Mouse (Mus musculus) MEL (cell line): ENCODE data around the gene Lima1. TPM values are rescaled to one million over a fixed set of nuclear protein-coding genes. Genes with fewer than 3 reads are reported as not detected.
A peak's percentile ranks its signal among the peaks of the same experiment; 100 is the strongest.

ENCODE experiments used
- BHLHE40 ChIP-seq: IDR thresholded peaks from 2 replicates; pipeline ENCODE4 v1.6.1; 2012; ENCODE audit warnings: low read depth, mild to moderate bottlenecking, inconsistent platforms, low read length, improper control_type of control experiment, borderline replicate concordance
- CHD1 ChIP-seq: IDR thresholded peaks from 2 replicates; pipeline ENCODE4 v1.6.1; 2012; ENCODE audit warnings: low read depth, mild to moderate bottlenecking, inconsistent platforms, low read length, improper control_type of control experiment
- CTCF ChIP-seq, 3 experiments: IDR thresholded peaks in 2 of 3; conservative IDR thresholded peaks in 1 of 3; 2 replicates each; pipeline ENCODE4 v1.5.1; 2011 to 2012; ENCODE audit warnings: low read length in 3 of 3, low read depth in 2 of 3, mild to moderate bottlenecking in 2 of 3, improper control_type of control experiment in 1 of 3, inconsistent platforms in 1 of 3, mixed read lengths in 1 of 3, moderate library complexity in 1 of 3; ENCODE audit not compliant: control insufficient read depth in 1 of 3, insufficient read depth in 1 of 3, poor library complexity in 1 of 3, severe bottlenecking in 1 of 3
- E2F4 ChIP-seq: IDR thresholded peaks from 2 replicates; pipeline ENCODE4 v1.6.1; 2011; ENCODE audit warnings: low read depth, low read length, improper control_type of control experiment, borderline replicate concordance
- ELF1 ChIP-seq: IDR thresholded peaks from 2 replicates; pipeline ENCODE4 v1.6.1; 2014; ENCODE audit warnings: low read depth, mild to moderate bottlenecking, inconsistent platforms, low read length, improper control_type of control experiment, moderate library complexity
- ETS1 ChIP-seq: IDR thresholded peaks from 2 replicates; pipeline ENCODE4 v1.6.1; 2012; ENCODE audit warnings: low read depth, mild to moderate bottlenecking, inconsistent platforms, low read length, improper control_type of control experiment, moderate library complexity
- GATA1 ChIP-seq: IDR thresholded peaks from 2 replicates; pipeline ENCODE4 v1.6.1; 2011; ENCODE audit warnings: low read depth, low read length, improper control_type of control experiment
- MAFK ChIP-seq: IDR thresholded peaks from 2 replicates; pipeline ENCODE4 v1.6.1; 2011; ENCODE audit warnings: low read depth, mild to moderate bottlenecking, low read length, improper control_type of control experiment, borderline replicate concordance
- MAX ChIP-seq: IDR thresholded peaks from 2 replicates; pipeline ENCODE4 v1.6.1; 2011; ENCODE audit warnings: low read length, improper control_type of control experiment
- MAZ ChIP-seq: IDR thresholded peaks from 2 replicates; pipeline ENCODE4 v1.6.1; 2012; ENCODE audit warnings: low read depth, mild to moderate bottlenecking, inconsistent platforms, low read length, improper control_type of control experiment
- MEF2A ChIP-seq: IDR thresholded peaks from 2 replicates; pipeline ENCODE4 v1.6.1; 2014; ENCODE audit warnings: low read depth, mild to moderate bottlenecking, inconsistent platforms, low read length, improper control_type of control experiment; ENCODE audit not compliant: poor library complexity, insufficient replicate concordance, severe bottlenecking; ENCODE audit errors: extremely low read depth
- MYB ChIP-seq: IDR thresholded peaks from 2 replicates; pipeline ENCODE4 v1.6.1; 2011; ENCODE audit warnings: mild to moderate bottlenecking, low read depth, low read length, improper control_type of control experiment
- MYC ChIP-seq: IDR thresholded peaks from 2 replicates; pipeline ENCODE4 v1.6.1; 2011; ENCODE audit warnings: low read depth, mild to moderate bottlenecking, low read length, improper control_type of control experiment, moderate library complexity
- NELFE ChIP-seq: IDR thresholded peaks from 2 replicates; pipeline ENCODE4 v1.6.1; 2011; ENCODE audit warnings: low read depth, low read length, improper control_type of control experiment
- NRF1 ChIP-seq: IDR thresholded peaks from 2 replicates; pipeline ENCODE4 v1.6.1; 2014; ENCODE audit warnings: low read depth, mild to moderate bottlenecking, inconsistent platforms, low read length, improper control_type of control experiment, moderate library complexity; ENCODE audit not compliant: poor library complexity, insufficient read depth, severe bottlenecking
- POLR2A ChIP-seq, 2 experiments: IDR thresholded peaks; 2 replicates each; pipeline ENCODE4 v1.6.1; 2011 to 2012; ENCODE audit warnings: low read length in 2 of 2, mild to moderate bottlenecking in 2 of 2, control low read depth in 1 of 2, improper control_type of control experiment in 1 of 2, low read depth in 1 of 2, moderate library complexity in 1 of 2; ENCODE audit not compliant: control insufficient read depth in 1 of 2, insufficient read depth in 1 of 2, poor library complexity in 1 of 2
- POLR2AphosphoS2 ChIP-seq: IDR thresholded peaks from 2 replicates; pipeline ENCODE4 v1.6.1; 2011; ENCODE audit warnings: low read length, improper control_type of control experiment
- RAD21 ChIP-seq: IDR thresholded peaks from 2 replicates; pipeline ENCODE4 v1.6.1; 2011; ENCODE audit warnings: mild to moderate bottlenecking, low read depth, low read length, improper control_type of control experiment
- SIN3A ChIP-seq: IDR thresholded peaks from 2 replicates; pipeline ENCODE4 v1.6.1; 2012; ENCODE audit warnings: low read length, improper control_type of control experiment, inconsistent platforms
- SMC3 ChIP-seq: IDR thresholded peaks from 2 replicates; pipeline ENCODE4 v1.6.1; 2011; ENCODE audit warnings: low read depth, low read length, improper control_type of control experiment
- TBP ChIP-seq: IDR thresholded peaks from 2 replicates; pipeline ENCODE4 v1.8.0; 2011; ENCODE audit warnings: low read depth, low read length, improper control_type of control experiment
- UBTF ChIP-seq: IDR thresholded peaks from 2 replicates; pipeline ENCODE4 v1.6.1; 2012; ENCODE audit warnings: low read depth, mild to moderate bottlenecking, inconsistent platforms, low read length, improper control_type of control experiment, moderate library complexity, borderline replicate concordance; ENCODE audit not compliant: insufficient read depth
- USF1 ChIP-seq: IDR thresholded peaks from 2 replicates; pipeline ENCODE4 v1.6.1; 2014; ENCODE audit warnings: low read depth, mild to moderate bottlenecking, inconsistent platforms, low read length, improper control_type of control experiment, moderate library complexity
- ZMIZ1 ChIP-seq: IDR thresholded peaks from 2 replicates; pipeline ENCODE4 v1.6.1; 2012; ENCODE audit warnings: low read depth, mild to moderate bottlenecking, inconsistent platforms, low read length, improper control_type of control experiment, moderate library complexity
- ZNF384 ChIP-seq: IDR thresholded peaks from 2 replicates; pipeline ENCODE4 v1.6.1; 2012; ENCODE audit warnings: low read depth, mild to moderate bottlenecking, inconsistent platforms, low read length, improper control_type of control experiment
- polyA plus RNA-seq, 2 experiments: library from polyadenylated mRNA; stranded (reverse) in 1 of 2; unstranded in 1 of 2; fragments of >175 nt in 1 of 2; fragments of >200 nt in 1 of 2; gene quantifications; 2 replicates each; pipeline versions ENCODE4 v1.2.1 to v1.2.4; 2012; ENCODE audit warnings: low replicate concordance in 2 of 2, low read depth in 1 of 2; ENCODE audit not compliant: insufficient read length in 2 of 2, insufficient read depth in 1 of 2, missing spikeins in 1 of 2
- total RNA-seq: library from RNA; depleted of rRNA; stranded (reverse); fragments of 300-350 nt; gene quantifications from 2 replicates; pipeline ENCODE4 v1.2.3, GENCODE M21; 2012

Lima1 gene
- total and polyA plus RNA-seq, 3 experiments, result 1.1 to 7.9 TPM; not detected in 1

GRCm38 (mm10) chr15:99772277-99772880, 102.9 kb downstream of the Lima1 start (continued):
- no peak for TF ChIP-seq MYB
- TF ChIP-seq MYC, result no peak
- peak; percentile 88 to 97 for TF ChIP-seq POLR2A (IDR thresholded peaks at IDR 0.05; ENCODE audit: control insufficient read depth in 1 of 2, insufficient read depth in 1 of 2, low read depth in 1 of 2, low read length in 2 of 2, poor library complexity in 1 of 2)
- peak; percentile 87 for TF ChIP-seq NELFE
- TF ChIP-seq TBP, result peak; percentile 65; the same call in 1 of the 2 replicates
- TF ChIP-seq CHD1, result no peak
- TF ChIP-seq CTCF (IDR thresholded peaks at IDR 0.05 in 2 of 3, conservative IDR thresholded peaks at IDR 0.05 in 1 of 3; ENCODE audit: control insufficient read depth in 1 of 3, insufficient read depth in 1 of 3, low read depth in 2 of 3, low read length in 3 of 3, poor library complexity in 1 of 3, severe bottlenecking in 1 of 3), result no peak
- no peak for TF ChIP-seq SMC3
- no peak for TF ChIP-seq GATA1
- no peak for TF ChIP-seq ZNF384
- no peak; the same call in 1 of the 2 replicates for TF ChIP-seq SIN3A
- TF ChIP-seq ELF1, result peak; percentile 38; the same call in 1 of the 2 replicates
- peak; percentile 69; the same call in 1 of the 2 replicates for TF ChIP-seq MAX
- TF ChIP-seq POLR2AphosphoS2, result no peak
- TF ChIP-seq NRF1, result no peak
- no peak for TF ChIP-seq UBTF
- TF ChIP-seq RAD21, result no peak
- TF ChIP-seq BHLHE40, result peak; percentile 54; the same call in 1 of the 2 replicates
- TF ChIP-seq ETS1, result 0 out of 2 replicates have a peak, but pooled peaks have one; percentile 23
- TF ChIP-seq USF1, result no peak
- TF ChIP-seq MEF2A, result no peak
- no peak for TF ChIP-seq MAFK
- TF ChIP-seq MAZ, result no peak; the same call in 1 of the 2 replicates
- TF ChIP-seq ZMIZ1, result peak; percentile 77
- no peak for TF ChIP-seq E2F4
